Mouse (Mus musculus) heart, embryonic 12.5 days (tissue): Measurements from ENCODE around the gene Tuba1b. TPM values are rescaled to one million over a fixed set of nuclear protein-coding genes. Genes with fewer than 3 reads are reported as not detected.
"Not testable (repeated sequence)": the region's sequence is repeated elsewhere in the genome, so short reads cannot be mapped to it uniquely, and the experiment has no call there.

Experiments
- ATAC-seq: fragments of 200-750 bp; cut with Nextera tagmentation; 2 replicates; pipeline ENCODE4 v1.8.0; 2017; ENCODE audit warnings: moderate TSS enrichment, moderate library complexity; ENCODE audit not compliant: insufficient number of reproducible peaks, low FRiP score
- H3K27ac ChIP-seq: fragments of 300-500 bp; sonication (generic); 2 replicates; pipeline ENCODE4 v1.5.1; 2016; ENCODE audit warnings: mild to moderate bottlenecking, moderate library complexity; ENCODE audit not compliant: poor library complexity, severe bottlenecking
- H3K27me3 ChIP-seq: fragments of 300-500 bp; sonication (generic); replicated peaks from 2 replicates; pipeline ENCODE4 v1.6.1; 2016; ENCODE audit warnings: mild to moderate bottlenecking, moderate library complexity
- H3K36me3 ChIP-seq: fragments of 300-500 bp; sonication (generic); 2 replicates; pipeline ENCODE4 v1.6.1; 2016; ENCODE audit warnings: mild to moderate bottlenecking, moderate library complexity
- H3K4me1 ChIP-seq: fragments of 300-500 bp; sonication (generic); replicated peaks from 2 replicates; pipeline ENCODE4 v1.6.1; 2016; ENCODE audit warnings: mild to moderate bottlenecking
- H3K4me2 ChIP-seq: fragments of 300-500 bp; sonication (generic); 2 replicates; pipeline ENCODE4 v1.6.1; 2016; ENCODE audit warnings: mild to moderate bottlenecking, moderate library complexity
- H3K4me3 ChIP-seq: fragments of 300-500 bp; sonication (generic); 2 replicates; pipeline ENCODE4 v1.5.1; 2016; ENCODE audit warnings: mild to moderate bottlenecking
- H3K9ac ChIP-seq: fragments of 300-500 bp; sonication (generic); 2 replicates; pipeline ENCODE4 v1.6.1; 2016; ENCODE audit warnings: mild to moderate bottlenecking, moderate library complexity
- H3K9me3 ChIP-seq: fragments of 300-500 bp; sonication (generic); replicated peaks from 2 replicates; pipeline ENCODE4 v1.6.1; 2016; ENCODE audit warnings: mild to moderate bottlenecking, moderate library complexity
- WGBS: fragments of 180-500 bp; shearing (Covaris S2); methylation state at CpG from one replicate; pipeline ENCODE4 v1.1.7; 2016; 5-methylcytosine and 5-hydroxymethylcytosine counted together
- polyA plus RNA-seq: library from polyadenylated mRNA; unstranded; fragments of >200 nt; fragmentation: Nextera tagmentation; extraction: Ambion mirVana; gene quantifications from 2 replicates; pipeline ENCODE4 v1.2.1, GENCODE M21; 2016

Gene Tuba1b
- polyA plus RNA-seq, 1 experiment from 2014 or later = 1,481 TPM

- peaks cover 14% of the 10 kb centered on the region for H3K36me3 ChIP-seq
- peaks cover 18% of the 10 kb centered on the region for H3K4me1 ChIP-seq
- H3K27ac ChIP-seq = peak overlapping the region; percentile 99
- H3K4me2 ChIP-seq = peak overlapping the region; percentile 90
- peak; percentile 80 for ATAC-seq
- peak overlapping the region; percentile 98 for H3K9ac ChIP-seq
- H3K27me3 ChIP-seq = no peaks in the 10 kb centered on the region
- under 1% methylated on average over 41 of the region's 41 CpGs for WGBS
- H3K4me3 ChIP-seq = peak overlapping the region; percentile 99
- H3K9me3 ChIP-seq = no peaks in the 10 kb centered on the region
Observed at GRCm38 (mm10) chr15:98952751-98953400, 18.5 kb upstream of the Tuba1b start.

GRCm38 (mm10) chr15:98952063-98952455 is 17.7 kb upstream of the Tuba1b start:
- peaks cover 18% of the 10 kb centered on the region for H3K4me1 ChIP-seq
- peak overlapping the region; percentile 99 for H3K4me3 ChIP-seq
- peak overlapping the region; percentile 89 for H3K9ac ChIP-seq
- WGBS = 24% methylated on average over 5 of the region's 5 CpGs
- no peaks in the 10 kb centered on the region for H3K27me3 ChIP-seq
- ATAC-seq = no peak
- H3K9me3 ChIP-seq = no peaks in the 10 kb centered on the region
- H3K27ac ChIP-seq = peak overlapping the region; percentile 71
- H3K4me2 ChIP-seq = peak overlapping the region; percentile 90
- H3K36me3 ChIP-seq = peaks cover 14% of the 10 kb centered on the region

- not testable (repeated sequence) for ATAC-seq, H3K27me3 ChIP-seq, H3K9me3 ChIP-seq
- Histone ChIP-seq H3K4me2 (peak overlapping the region; percentile 90), H3K36me3 (peaks cover 14% of the 10 kb centered on the region), H3K9ac (peak overlapping the region; percentile 89), H3K4me1 (peaks cover 18% of the 10 kb centered on the region), H3K27ac (peak overlapping the region; percentile 71; the same call in 1 of the 2 replicates), H3K4me3 (peak overlapping the region; percentile 99)
- WGBS = 86% methylated on average over 11 of the region's 15 CpGs
Observed at GRCm38 (mm10) chr15:98951122-98952062, 17.0 kb upstream of the Tuba1b start.

GRCm38 (mm10) chr15:98949607-98949892 is 15.2 kb upstream of the Tuba1b start:
- H3K36me3 ChIP-seq = peaks cover 17% of the 10 kb centered on the region
- no peak overlapping the region for H3K4me3 ChIP-seq
- H3K4me2 ChIP-seq = no peak overlapping the region
- H3K4me1 ChIP-seq = peaks cover 12% of the 10 kb centered on the region
- no peak for ATAC-seq
- no peaks in the 10 kb centered on the region for H3K27me3 ChIP-seq
- no peak overlapping the region for H3K27ac ChIP-seq
- peaks cover 4% of the 10 kb centered on the region; the same call in 1 of the 2 replicates for H3K9me3 ChIP-seq
- no peak overlapping the region for H3K9ac ChIP-seq
- WGBS = 67% methylated on average over 3 of the region's 3 CpGs

DNA sequence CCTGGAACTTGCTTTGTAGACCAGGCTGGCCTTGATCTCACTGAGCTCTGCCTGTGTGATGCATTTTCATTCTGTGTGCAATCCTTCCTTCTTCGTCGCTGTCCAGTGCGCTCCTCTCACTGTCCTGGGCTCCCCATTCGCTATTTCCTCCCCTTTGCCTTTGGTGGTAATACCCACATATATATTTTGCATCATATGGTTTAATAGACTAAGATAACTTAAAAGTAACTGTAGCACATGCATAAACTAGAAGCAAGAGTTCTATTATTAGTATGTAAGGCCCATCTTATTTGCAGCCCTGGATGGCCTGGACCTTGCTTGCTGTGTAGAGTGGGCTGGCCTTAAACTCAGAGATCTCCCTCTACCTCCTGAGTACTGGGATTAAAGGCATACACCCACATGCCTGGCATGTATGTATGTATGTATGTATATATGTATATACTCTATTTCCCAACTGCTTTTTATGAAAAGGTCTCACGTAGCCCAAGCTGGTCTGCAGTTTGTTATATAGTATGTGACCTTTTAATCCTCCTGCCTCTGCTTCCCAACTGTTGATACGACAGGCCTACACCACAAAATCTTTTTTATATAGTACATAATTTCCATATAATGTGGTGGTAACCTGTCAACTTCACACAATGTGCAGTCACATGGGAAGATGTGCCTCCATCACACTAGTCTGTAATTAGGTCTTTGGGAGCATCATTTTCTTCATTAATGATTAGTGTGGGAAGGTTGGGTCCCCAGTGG is 14.7 kb upstream of the Tuba1b start:
- Histone ChIP-seq H3K9ac (no peak overlapping the region), H3K4me1 (peaks cover 8% of the 10 kb centered on the region), H3K27ac (no peak overlapping the region), H3K4me3 (no peak overlapping the region), H3K4me2 (no peak overlapping the region), H3K36me3 (peaks cover 18% of the 10 kb centered on the region), H3K9me3 (peaks cover 7% of the 10 kb centered on the region; the same call in 1 of the 2 replicates), H3K27me3 (no peaks in the 10 kb centered on the region)
- WGBS = 75% methylated on average over 6 of the region's 6 CpGs
- ATAC-seq = no peak

DNA sequence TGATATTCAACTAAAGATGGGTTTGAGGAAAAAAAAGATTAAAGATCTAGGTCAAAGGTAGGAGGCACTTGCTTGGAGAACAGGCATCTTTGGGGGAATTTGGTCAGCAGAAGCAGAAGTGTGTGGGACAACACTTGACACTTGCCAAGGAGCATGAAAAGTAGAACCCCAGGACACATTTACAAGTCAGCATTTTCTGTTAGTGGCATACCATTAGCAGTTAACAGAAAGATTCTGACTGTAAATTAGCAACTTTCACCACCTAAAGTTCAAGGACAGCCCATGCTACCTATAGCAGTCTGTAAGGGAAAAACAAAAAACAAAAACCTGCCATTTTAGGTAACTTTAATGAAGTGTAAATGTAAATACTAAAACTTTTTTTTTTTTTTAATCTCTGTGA is 14.0 kb upstream of the Tuba1b start:
- no peak overlapping the region for H3K9ac ChIP-seq
- no peak overlapping the region for H3K4me2 ChIP-seq
- H3K27me3 ChIP-seq = no peaks in the 10 kb centered on the region
- no peak overlapping the region for H3K27ac ChIP-seq
- H3K9me3 ChIP-seq = peaks cover 7% of the 10 kb centered on the region; the same call in 1 of the 2 replicates
- no peak for ATAC-seq
- H3K36me3 ChIP-seq = peaks cover 18% of the 10 kb centered on the region
- peaks cover 7% of the 10 kb centered on the region for H3K4me1 ChIP-seq
- H3K4me3 ChIP-seq = no peak overlapping the region

DNA sequence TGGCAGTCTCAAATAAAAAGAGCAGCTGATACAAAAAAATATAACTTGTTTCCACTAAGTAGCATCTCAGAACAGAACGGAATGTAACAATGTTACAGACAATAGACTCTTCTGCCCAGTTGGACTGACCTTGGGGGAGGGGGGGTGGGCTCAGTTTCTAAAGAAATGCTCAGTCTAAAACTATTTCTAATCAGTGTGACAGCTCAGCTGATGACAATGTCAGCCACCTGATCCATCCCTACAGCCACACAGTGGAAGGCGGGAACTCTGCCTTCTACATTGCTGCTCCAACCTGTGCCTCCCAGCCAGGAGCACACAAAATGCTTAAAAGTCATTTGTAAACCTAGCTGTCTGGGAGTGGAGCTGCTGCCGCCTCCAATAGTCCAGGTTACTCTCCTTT is 13.5 kb upstream of the Tuba1b start:
- Histone ChIP-seq H3K4me1 (peaks cover 7% of the 10 kb centered on the region), H3K4me2 (no peak overlapping the region), H3K27me3 (no peaks in the 10 kb centered on the region), H3K9ac (no peak overlapping the region; the same call in 1 of the 2 replicates), H3K27ac (no peak overlapping the region), H3K9me3 (peaks cover 7% of the 10 kb centered on the region; the same call in 1 of the 2 replicates), H3K36me3 (peaks cover 18% of the 10 kb centered on the region), H3K4me3 (no peak overlapping the region)
- ATAC-seq = no peak
- 57% methylated on average over 3 of the region's 3 CpGs for WGBS

- 65% methylated on average over 4 of the region's 4 CpGs for WGBS
- Histone ChIP-seq H3K4me2 (no peak overlapping the region), H3K36me3 (0 out of 2 replicates have a peak, but pooled peaks cover 3% of the 10 kb centered on the region), H3K27ac (no peak overlapping the region), H3K4me1 (no peaks in the 10 kb centered on the region), H3K27me3 (no peaks in the 10 kb centered on the region), H3K9ac (no peak overlapping the region), H3K4me3 (no peak overlapping the region), H3K9me3 (peaks cover 7% of the 10 kb centered on the region; the same call in 1 of the 2 replicates)
- no peak for ATAC-seq
Observed at GRCm38 (mm10) chr15:98943133-98943532, 8.8 kb upstream of the Tuba1b start.

- 77% methylated on average over 4 of the region's 4 CpGs for WGBS
- no peak overlapping the region for H3K9ac ChIP-seq
- no peak overlapping the region for H3K27ac ChIP-seq
- peaks cover 7% of the 10 kb centered on the region; the same call in 1 of the 2 replicates for H3K9me3 ChIP-seq
- H3K4me1 ChIP-seq = no peaks in the 10 kb centered on the region
- H3K4me3 ChIP-seq = no peak overlapping the region
- no peaks in the 10 kb centered on the region for H3K27me3 ChIP-seq
- ATAC-seq = no peak
- no peak overlapping the region for H3K4me2 ChIP-seq
- 0 out of 2 replicates have a peak, but pooled peaks cover 3% of the 10 kb centered on the region for H3K36me3 ChIP-seq
Observed at GRCm38 (mm10) chr15:98942081-98942480, 7.7 kb upstream of the Tuba1b start.

- Histone ChIP-seq H3K36me3 (0 out of 2 replicates have a peak, but pooled peaks cover 3% of the 10 kb centered on the region), H3K27me3 (no peaks in the 10 kb centered on the region), H3K9ac (no peak overlapping the region), H3K4me2 (no peak overlapping the region), H3K9me3 (peaks cover 7% of the 10 kb centered on the region; the same call in 1 of the 2 replicates), H3K27ac (no peak overlapping the region), H3K4me1 (no peaks in the 10 kb centered on the region), H3K4me3 (no peak overlapping the region)
- no peak for ATAC-seq
- 69% methylated on average over 2 of the region's 2 CpGs for WGBS
Observed at GRCm38 (mm10) chr15:98941539-98941938, 7.2 kb upstream of the Tuba1b start.
